ENCODE assay signal across 8 mouse cellular contexts in genomic region chr11:90387501-90388440, GRCm38 (mm10). TPM values are rescaled to one million over a fixed set of nuclear protein-coding genes. Genes with fewer than 3 reads are reported as not detected.
DNase-seq lines count a peak whose midpoint lies in the region; ATAC-seq lines count a peak whose summit lies in the region.

No protein-coding gene starts in this region.

- peak overlapping the region; percentile 58; the same call in 1 of the 2 replicates for H3K4me3 ChIP-seq in kidney, embryonic 15.5 days (replicated peaks)
- H3K4me3 ChIP-seq in embryonic facial prominence, embryonic 10.5 days = peak overlapping the region; percentile 61; the same call in 1 of the 2 replicates

- peak overlapping the region; percentile 98 for H3K4me2 ChIP-seq in kidney, embryonic 15.5 days

- no peaks in the 10 kb centered on the region for H3K36me3 ChIP-seq in kidney, embryonic 15.5 days
- H3K36me3 ChIP-seq in embryonic facial prominence, embryonic 10.5 days (replicated peaks) = no peaks in the 10 kb centered on the region

- peaks cover 41% of the 10 kb centered on the region for H3K4me1 ChIP-seq in kidney, embryonic 15.5 days
- H3K4me1 ChIP-seq in embryonic facial prominence, embryonic 10.5 days = peaks cover 42% of the 10 kb centered on the region

- no peaks in the 10 kb centered on the region for H3K9me3 ChIP-seq in kidney, embryonic 15.5 days (replicated peaks)
- no peaks in the 10 kb centered on the region for H3K9me3 ChIP-seq in embryonic facial prominence, embryonic 10.5 days

- no peak for ATAC-seq in kidney, embryonic 15.5 days (replicated peaks; ENCODE audit: low FRiP score)
- peak; percentile 45 for ATAC-seq in neutrophil, adult 5-6 weeks (ENCODE audit: extremely low read depth, insufficient number of reproducible peaks, low FRiP score, poor library complexity, severe bottlenecking)

- H3K9ac ChIP-seq in kidney, embryonic 15.5 days = no peak overlapping the region

- no peak overlapping the region for H3K27ac ChIP-seq in kidney, embryonic 15.5 days
- no peak overlapping the region for H3K27ac ChIP-seq in embryonic facial prominence, embryonic 10.5 days (replicated peaks)

- DNase-seq in kidney, postnatal 10 days = no peak
- DNase-seq in embryonic facial prominence, embryonic 10.5 days (ENCODE audit: low spot score) = no peak
- peak; percentile 49 for DNase-seq in induced T-regulatory cell, adult 2 months (ENCODE audit: low read depth)
- no peak for DNase-seq in right cerebral cortex, postnatal 25 days
- no peak for DNase-seq in right cerebral cortex, postnatal 10 days (ENCODE audit: low spot score in 2 of 2)
- DNase-seq in spleen, postnatal 36 days (ENCODE audit: low spot score in 2 of 2) = no peak

- WGBS in kidney, embryonic 15.5 days = 43% methylated on average over 32 of the region's 32 CpGs
- WGBS in embryonic facial prominence, embryonic 10.5 days = 37% methylated on average over 32 of the region's 32 CpGs

- peaks cover 45% of the 10 kb centered on the region for H3K27me3 ChIP-seq in kidney, embryonic 15.5 days
- H3K27me3 ChIP-seq in embryonic facial prominence, embryonic 10.5 days (replicated peaks; ENCODE audit: low read depth, poor library complexity, severe bottlenecking) = peaks cover 90% of the 10 kb centered on the region

RNA-seq across cellular contexts. Expression of gene Hlf, which starts 2.9 kb away (rescaled TPM):
- 1.9 and 2.9 TPM in 2 replicates for polyA plus RNA-seq in kidney, embryonic 15.5 days (2015; fragmentation: Nextera tagmentation; extraction: Ambion mirVana)
- polyA plus RNA-seq in embryonic facial prominence, embryonic 10.5 days (2016; fragmentation: Nextera tagmentation; extraction: Ambion mirVana) = 0.93 and 1.2 TPM in 2 replicates
- total RNA-seq in neutrophil, adult 5-6 weeks (2017) = 0.37 TPM in 1 of 2 replicates, not detected in the other
